9 mouse cellular contexts compared by ENCODE assay signal in the genomic region with DNA sequence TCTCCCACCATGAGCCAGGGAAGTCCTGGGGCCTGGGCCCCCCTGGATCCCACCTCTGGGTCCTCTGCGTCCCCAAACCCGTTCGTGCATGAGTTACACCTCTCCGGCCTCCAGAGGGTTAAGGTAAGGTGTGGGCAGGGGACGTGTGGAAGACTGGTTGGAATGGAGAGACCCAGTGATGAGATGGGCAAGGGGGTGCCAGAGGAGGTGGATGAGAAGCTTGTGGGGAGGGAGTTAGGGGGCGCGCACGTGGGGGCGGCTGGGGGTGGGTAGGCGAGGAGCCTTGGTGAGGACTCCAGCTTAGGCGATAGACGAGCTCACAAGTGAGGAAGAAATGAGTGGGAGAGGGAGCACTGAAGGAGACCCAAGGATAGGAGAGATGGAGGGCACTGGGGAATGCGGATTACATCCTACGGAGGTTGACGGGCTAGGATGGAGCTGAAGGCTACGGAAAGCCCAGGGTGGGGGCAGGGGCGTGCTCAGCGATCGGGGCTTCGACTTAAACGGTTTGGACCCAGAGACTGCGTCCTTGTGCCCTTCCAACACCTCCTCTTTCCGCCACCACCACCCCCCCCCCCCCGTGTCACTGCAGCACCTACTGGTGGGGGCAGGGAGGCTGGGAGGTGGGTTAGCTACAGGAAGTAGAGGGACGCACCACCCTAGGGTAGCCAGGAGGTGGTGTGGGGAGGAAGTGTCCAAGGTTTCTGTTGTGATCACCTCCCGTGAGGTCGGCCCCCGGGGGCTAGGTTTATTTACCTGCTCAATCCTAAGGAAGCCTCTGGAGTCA. TPM values are rescaled to one million over a fixed set of nuclear protein-coding genes. Genes with fewer than 3 reads are reported as not detected.
A peak's percentile ranks its signal among the peaks of the same experiment; 100 is the strongest.
DNase-seq lines count a peak whose midpoint lies in the region; ATAC-seq and TF ChIP-seq lines count a peak whose summit lies in the region.
"Had no signal": no experiment of that assay in that cellular context is flagged by ENCODE, and none has a peak within 500 bp of the region (broad histone marks: within the 10 kb centered on the region; RNA-seq: fewer than 3 reads in every experiment).

No protein-coding gene starts in this region.

- no peaks in the 10 kb centered on the region for H3K27me3 ChIP-seq in heart, embryonic 14.5 days (ENCODE audit: control insufficient read depth, insufficient read depth, low read length)
- no peaks in the 10 kb centered on the region for H3K27me3 ChIP-seq in limb, embryonic 11.5 days (ENCODE audit: control insufficient read depth, insufficient read depth, low read length)
- H3K27me3 ChIP-seq in midbrain, embryonic 14.5 days (ENCODE audit: control insufficient read depth, insufficient read depth, low read length), result no peaks in the 10 kb centered on the region
- no peaks in the 10 kb centered on the region for H3K27me3 ChIP-seq in thymus, adult 2 months (ENCODE audit: control insufficient read depth, insufficient read depth, low read length)

- WGBS in heart, embryonic 14.5 days, result 1% methylated on average over 27 of the region's 28 CpGs
- WGBS in limb, embryonic 11.5 days, result 0% methylated on average over 27 of the region's 28 CpGs
- WGBS in midbrain, embryonic 14.5 days, result under 1% methylated on average over 27 of the region's 28 CpGs
- WGBS in thymus, adult 2 months, result 2% methylated on average over 27 of the region's 28 CpGs

- peaks cover 14% of the 10 kb centered on the region for H3K36me3 ChIP-seq in heart, embryonic 14.5 days (ENCODE audit: control insufficient read depth, insufficient read depth, low read length)
- H3K36me3 ChIP-seq in limb, embryonic 11.5 days (ENCODE audit: control insufficient read depth, insufficient read depth, low read length), result no peaks in the 10 kb centered on the region
- H3K36me3 ChIP-seq in midbrain, embryonic 14.5 days (ENCODE audit: control insufficient read depth, insufficient read depth, low read length), result peaks cover 20% of the 10 kb centered on the region
- H3K36me3 ChIP-seq in thymus, adult 2 months (ENCODE audit: control insufficient read depth, insufficient read depth, low read length), result no peaks in the 10 kb centered on the region

- DNase-seq in 416B (ENCODE audit: low read depth), result peak; percentile 51
- peak; percentile 66 for DNase-seq in CD4-positive, CD25-positive, alpha-beta regulatory T cell, adult 2 months (ENCODE audit: low read depth, low spot score)
- peak; percentile 72 for DNase-seq in cerebellum, adult 9-11 months
- DNase-seq in limb, embryonic 11.5 days (ENCODE audit: low spot score), result peak; percentile 59
- DNase-seq in midbrain, embryonic 14.5 days, result peak; percentile 75
- peak; percentile 38 for DNase-seq in thymus, adult 2 months
- no peak for DNase-seq in gastrocnemius, adult 18-20 months (ENCODE audit: low spot score)

- no peak for TF ChIP-seq POLR2A in thymus, adult 2 months (IDR thresholded peaks at IDR 0.05; ENCODE audit: control insufficient read depth, extremely low read depth, insufficient read depth, low read length, poor library complexity)

- H3K4me3 ChIP-seq in heart, embryonic 14.5 days (ENCODE audit: control insufficient read depth in 1 of 2, insufficient read depth in 1 of 2, low read depth in 1 of 2, low read length in 2 of 2), result peak overlapping the region; percentile 87 to 94
- peak overlapping the region; percentile 64 for H3K4me3 ChIP-seq in limb, embryonic 11.5 days (ENCODE audit: low read depth, low read length)
- H3K4me3 ChIP-seq in midbrain, embryonic 14.5 days (replicated peaks; ENCODE audit: low read depth, low read length), result peak overlapping the region; percentile 71
- H3K4me3 ChIP-seq in thymus, adult 2 months (ENCODE audit: control insufficient read depth, insufficient read depth, low read length), result peak overlapping the region; percentile 97

- H3K9ac ChIP-seq in heart, embryonic 14.5 days (ENCODE audit: low read length), result peak overlapping the region; percentile 86
- peak overlapping the region; percentile 86 for H3K9ac ChIP-seq in limb, embryonic 11.5 days (ENCODE audit: low read length)
- H3K9ac ChIP-seq in midbrain, embryonic 14.5 days (replicated peaks; ENCODE audit: low read length), result peak overlapping the region; percentile 94

- no peak for TF ChIP-seq CTCF in thymus, adult 2 months (IDR thresholded peaks at IDR 0.05; ENCODE audit: borderline replicate concordance, control insufficient read depth, extremely low read depth, insufficient read depth, low read length, poor library complexity)

- H3K4me2 ChIP-seq in heart, embryonic 14.5 days (ENCODE audit: low read length), result peak overlapping the region; percentile 98
- peak overlapping the region; percentile 82 for H3K4me2 ChIP-seq in limb, embryonic 11.5 days (ENCODE audit: low read depth, severe bottlenecking)
- H3K4me2 ChIP-seq in midbrain, embryonic 14.5 days (ENCODE audit: low read length), result peak overlapping the region; percentile 80

- peak; percentile 37 for ATAC-seq in heart, embryonic 14.5 days (ENCODE audit: insufficient number of reproducible peaks, insufficient read depth, low FRiP score, low read depth)
- peak; percentile 35 for ATAC-seq in limb, embryonic 11.5 days (ENCODE audit: insufficient number of reproducible peaks, low FRiP score, low TSS enrichment, low read depth)
- peak; percentile 64 for ATAC-seq in midbrain, embryonic 14.5 days (ENCODE audit: low FRiP score, low TSS enrichment)

- peaks cover 4 to 14% of the 10 kb centered on the region in 2 experiments for H3K4me1 ChIP-seq in heart, embryonic 14.5 days (ENCODE audit: control insufficient read depth in 2 of 2, insufficient read depth in 2 of 2, low read length in 2 of 2)
- H3K4me1 ChIP-seq in limb, embryonic 11.5 days (ENCODE audit: control insufficient read depth, insufficient read depth, low read length), result 0 out of 2 replicates have a peak, but pooled peaks cover 5% of the 10 kb centered on the region
- H3K4me1 ChIP-seq in midbrain, embryonic 14.5 days (ENCODE audit: control insufficient read depth, insufficient read depth, low read length), result 0 out of 2 replicates have a peak, but pooled peaks cover 4% of the 10 kb centered on the region
- peaks cover 6% of the 10 kb centered on the region for H3K4me1 ChIP-seq in thymus, adult 2 months (replicated peaks; ENCODE audit: control insufficient read depth, insufficient read depth, low read length)

- H3K27ac ChIP-seq in heart, embryonic 14.5 days (replicated peaks in 1 of 2; ENCODE audit: control insufficient read depth in 1 of 2, insufficient read depth in 1 of 2, low read depth in 2 of 2, low read length in 2 of 2), result peak overlapping the region in 1 of 2 experiments; percentile 89; a peak in 2 of 4 replicates
- peak overlapping the region; percentile 93 for H3K27ac ChIP-seq in limb, embryonic 11.5 days (replicated peaks; ENCODE audit: low read depth, low read length)
- H3K27ac ChIP-seq in midbrain, embryonic 14.5 days (replicated peaks; ENCODE audit: low read depth, low read length), result peak overlapping the region; percentile 99
- H3K27ac ChIP-seq in thymus, adult 2 months (ENCODE audit: control insufficient read depth, insufficient read depth, low read length), result no peak overlapping the region

- no peaks in the 10 kb centered on the region for H3K9me3 ChIP-seq in heart, embryonic 14.5 days (ENCODE audit: control insufficient read depth, low read length)
- H3K9me3 ChIP-seq in limb, embryonic 11.5 days (ENCODE audit: control insufficient read depth, low read length), result no peaks in the 10 kb centered on the region
- H3K9me3 ChIP-seq in midbrain, embryonic 14.5 days (ENCODE audit: control insufficient read depth, low read length), result no peaks in the 10 kb centered on the region

RNA-seq across cellular contexts. Expression of a gene that starts 0.9 kb away (rescaled TPM):
- polyA plus RNA-seq in heart, embryonic 14.5 days (2014; fragmentation: Nextera tagmentation; extraction: Ambion mirVana), result 10.3 and 12.1 TPM in 2 replicates
- polyA plus RNA-seq in limb, embryonic 11.5 days (2014; fragmentation: Nextera tagmentation; extraction: Ambion mirVana), result 14.2 TPM in 2 replicates
- 13.9 and 18.7 TPM in 2 replicates for polyA plus RNA-seq in midbrain, embryonic 14.5 days (2014; fragmentation: Nextera tagmentation; extraction: Ambion mirVana)
- 70.0 and 77.7 TPM in 2 replicates for polyA plus RNA-seq in thymus, adult 2 months (2012; rRNA removed)
- 1 to 10 TPM in 1 of 2 experiments, under 1 TPM in 1; 0.82 to 1.1 TPM for total RNA-seq in gastrocnemius, adult 18-20 months (2021)

RNA-seq across cellular contexts. Expression of a gene that starts 19.0 kb away (rescaled TPM):
- not detected in 2 replicates for polyA plus RNA-seq in heart, embryonic 14.5 days (2014; fragmentation: Nextera tagmentation; extraction: Ambion mirVana)
- not detected in 2 replicates for polyA plus RNA-seq in limb, embryonic 11.5 days (2014; fragmentation: Nextera tagmentation; extraction: Ambion mirVana)
- polyA plus RNA-seq in midbrain, embryonic 14.5 days (2014; fragmentation: Nextera tagmentation; extraction: Ambion mirVana), result 0.05 TPM in 1 of 2 replicates, not detected in the other
- polyA plus RNA-seq in thymus, adult 2 months (2012; rRNA removed), result 0.03 TPM in 1 of 2 replicates, not detected in the other
- total RNA-seq in gastrocnemius, adult 18-20 months (2021), result not detected
- polyA plus RNA-seq: large intestine, adult 2 months had no signal

RNA-seq across cellular contexts. Expression of a gene that starts 21.6 kb away (rescaled TPM):
- 176 and 180 TPM in 2 replicates for polyA plus RNA-seq in heart, embryonic 14.5 days (2014; fragmentation: Nextera tagmentation; extraction: Ambion mirVana)
- polyA plus RNA-seq in limb, embryonic 11.5 days (2014; fragmentation: Nextera tagmentation; extraction: Ambion mirVana), result 180 and 182 TPM in 2 replicates
- 136 and 182 TPM in 2 replicates for polyA plus RNA-seq in midbrain, embryonic 14.5 days (2014; fragmentation: Nextera tagmentation; extraction: Ambion mirVana)
- 100 and 126 TPM in 2 replicates for polyA plus RNA-seq in thymus, adult 2 months (2012; rRNA removed)
- total RNA-seq in gastrocnemius, adult 18-20 months (2021), result 10 to 100 TPM; 52.3 to 59.1 TPM

RNA-seq across cellular contexts. Expression of a gene that starts 25.5 kb away (rescaled TPM):
- 17.9 and 18.1 TPM in 2 replicates for polyA plus RNA-seq in heart, embryonic 14.5 days (2014; fragmentation: Nextera tagmentation; extraction: Ambion mirVana)
- 9.7 TPM in 2 replicates for polyA plus RNA-seq in limb, embryonic 11.5 days (2014; fragmentation: Nextera tagmentation; extraction: Ambion mirVana)
- 18.6 and 25.9 TPM in 2 replicates for polyA plus RNA-seq in midbrain, embryonic 14.5 days (2014; fragmentation: Nextera tagmentation; extraction: Ambion mirVana)
- 97.6 and 97.8 TPM in 2 replicates for polyA plus RNA-seq in thymus, adult 2 months (2012; rRNA removed)
- 10 to 100 TPM; 26.2 to 26.4 TPM for total RNA-seq in gastrocnemius, adult 18-20 months (2021)

RNA-seq across cellular contexts. Expression of a gene that starts 26.0 kb away (rescaled TPM):
- polyA plus RNA-seq in heart, embryonic 14.5 days (2014; fragmentation: Nextera tagmentation; extraction: Ambion mirVana), result not detected in 2 replicates
- polyA plus RNA-seq in limb, embryonic 11.5 days (2014; fragmentation: Nextera tagmentation; extraction: Ambion mirVana), result 0.08 TPM in 1 of 2 replicates, not detected in the other
- polyA plus RNA-seq in midbrain, embryonic 14.5 days (2014; fragmentation: Nextera tagmentation; extraction: Ambion mirVana), result not detected in 2 replicates
- 0.03 TPM in 1 of 2 replicates, not detected in the other for polyA plus RNA-seq in thymus, adult 2 months (2012; rRNA removed)
- total RNA-seq in gastrocnemius, adult 18-20 months (2021), result under 1 TPM; 0.24 to 0.80 TPM
